Mouse (Mus musculus) hindbrain, embryonic 10.5 days (tissue): Measurements from ENCODE around the gene Nr1d1. TPM values are rescaled to one million over a fixed set of nuclear protein-coding genes. Genes with fewer than 3 reads are reported as not detected.

ENCODE experiments used
- DNase-seq: peaks from one replicate; pipeline ENCODE4 v3.0.0-alpha.2; 2017; ENCODE audit warnings: low spot score
- H3K27ac ChIP-seq: fragments of 300-500 bp; sonication (generic); 2 replicates; pipeline ENCODE4 v1.5.1; 2016; ENCODE audit warnings: mild to moderate bottlenecking, moderate library complexity
- H3K27me3 ChIP-seq: fragments of 300-500 bp; sonication (generic); 2 replicates; pipeline ENCODE4 v1.6.1; 2016; ENCODE audit warnings: mild to moderate bottlenecking; ENCODE audit not compliant: poor library complexity, insufficient read depth, severe bottlenecking
- H3K36me3 ChIP-seq: fragments of 300-500 bp; sonication (generic); 2 replicates; pipeline ENCODE4 v1.6.1; 2016; ENCODE audit warnings: mild to moderate bottlenecking, moderate library complexity
- H3K4me1 ChIP-seq: fragments of 300-500 bp; sonication (generic); replicated peaks from 2 replicates; pipeline ENCODE4 v1.6.1; 2016; ENCODE audit warnings: mild to moderate bottlenecking
- H3K4me3 ChIP-seq: fragments of 300-500 bp; sonication (generic); 2 replicates; pipeline ENCODE4 v1.5.1; 2016; ENCODE audit warnings: mild to moderate bottlenecking, moderate library complexity
- H3K9me3 ChIP-seq: fragments of 300-500 bp; sonication (generic); 2 replicates; pipeline ENCODE4 v1.6.1; 2016; ENCODE audit warnings: mild to moderate bottlenecking, moderate library complexity
- WGBS: fragments of 180-500 bp; shearing (Covaris S2); methylation state at CpG from one replicate; pipeline ENCODE4 v1.1.7; 2016; 5-methylcytosine and 5-hydroxymethylcytosine counted together
- polyA plus RNA-seq: library from polyadenylated mRNA; unstranded; fragments of >200 nt; fragmentation: Nextera tagmentation; extraction: Ambion mirVana; gene quantifications from 2 replicates; pipeline ENCODE4 v1.2.1, GENCODE M21; 2016

Nr1d1 gene
- polyA plus RNA-seq, 1 experiment from 2014 or later = 1.5 TPM

- DNase-seq = no peak
- Histone ChIP-seq H3K27me3 (no peaks in the 10 kb centered on the region), H3K4me3 (no peak overlapping the region), H3K36me3 (peaks cover 22% of the 10 kb centered on the region), H3K9me3 (peaks cover 9% of the 10 kb centered on the region), H3K4me1 (peaks cover 14% of the 10 kb centered on the region), H3K27ac (no peak overlapping the region)
- 72% methylated on average over 4 of the region's 4 CpGs for WGBS
Observed at GRCm38 (mm10) chr11:98730727-98731126, 44.4 kb downstream of the Nr1d1 start.

- Histone ChIP-seq H3K36me3 (peaks cover 37% of the 10 kb centered on the region), H3K27ac (peak within 1 kb of the TSS; percentile 87)
- WGBS = under 1% methylated on average over 16 of the region's 16 CpGs
Observed at GRCm38 (mm10) chr11:98729119-98729588, 46.0 kb downstream of the Nr1d1 start, which contains the start of gene Med24. Med24 (minus strand) TSS chr11:98729435.

DNA sequence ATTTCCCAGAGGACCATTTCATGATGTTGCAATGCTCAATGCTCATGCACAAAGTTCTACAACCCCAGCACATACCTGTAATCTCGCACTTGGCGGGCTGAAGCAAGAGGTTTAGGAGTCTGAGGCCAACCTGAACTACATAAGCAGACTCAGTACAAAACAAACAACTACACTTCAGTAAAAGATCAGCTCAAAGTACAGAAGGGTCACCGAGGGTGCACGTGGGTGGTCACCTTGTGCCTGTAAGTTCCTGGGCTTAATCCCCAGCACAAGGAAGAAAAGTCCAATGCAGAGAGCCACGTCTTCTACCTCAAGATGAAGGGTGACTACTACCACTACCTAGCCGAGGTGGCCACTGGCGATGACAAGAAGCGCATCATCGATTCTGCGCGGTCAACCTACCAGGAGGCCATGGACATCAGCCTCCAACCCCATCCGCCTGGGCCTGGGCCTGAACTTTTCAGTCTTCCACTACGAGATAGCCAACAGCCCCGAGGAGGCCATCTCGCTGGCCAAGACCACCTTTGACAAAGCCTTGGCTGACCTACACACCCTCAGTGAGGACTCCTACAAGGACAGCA lies 49.1 kb downstream of the Nr1d1 start:
- DNase-seq = no peak
- Histone ChIP-seq H3K36me3 (peaks cover 59% of the 10 kb centered on the region), H3K9me3 (no peaks in the 10 kb centered on the region), H3K27ac (no peak overlapping the region), H3K27me3 (no peaks in the 10 kb centered on the region), H3K4me3 (no peak overlapping the region), H3K4me1 (peaks cover 21% of the 10 kb centered on the region)
- WGBS = 94% methylated on average over 15 of the region's 15 CpGs

More at GRCm38 (mm10) chr11:98729119-98729588, 46.0 kb downstream of the Nr1d1 start, which contains the start of gene Med24:
- Histone ChIP-seq H3K9me3 (peaks cover 2% of the 10 kb centered on the region), H3K27me3 (no peaks in the 10 kb centered on the region), H3K4me3 (peak within 1 kb of the TSS; percentile 73), H3K4me1 (peaks cover 14% of the 10 kb centered on the region)
- peak; percentile 87 for DNase-seq

GRCm38 (mm10) chr11:98723098-98723497 lies 52.0 kb downstream of the Nr1d1 start:
- Histone ChIP-seq H3K36me3 (peaks cover 80% of the 10 kb centered on the region), H3K9me3 (no peaks in the 10 kb centered on the region), H3K27ac (no peak overlapping the region), H3K4me3 (no peak overlapping the region), H3K4me1 (peaks cover 15% of the 10 kb centered on the region), H3K27me3 (no peaks in the 10 kb centered on the region)
- WGBS = 87% methylated on average over 7 of the region's 7 CpGs
- DNase-seq = no peak

- peaks cover 18% of the 10 kb centered on the region for H3K4me1 ChIP-seq
- 0 out of 2 replicates have a peak overlapping the region, but pooled peaks have one; percentile 8 for H3K27ac ChIP-seq
- DNase-seq = no peak
- H3K4me3 ChIP-seq = no peak overlapping the region
- H3K9me3 ChIP-seq = no peaks in the 10 kb centered on the region
- H3K27me3 ChIP-seq = no peaks in the 10 kb centered on the region
- WGBS = 73% methylated on average over 24 of the region's 24 CpGs
- peaks cover 81% of the 10 kb centered on the region for H3K36me3 ChIP-seq
Observed at GRCm38 (mm10) chr11:98721458-98722226, 53.5 kb downstream of the Nr1d1 start.

DNA sequence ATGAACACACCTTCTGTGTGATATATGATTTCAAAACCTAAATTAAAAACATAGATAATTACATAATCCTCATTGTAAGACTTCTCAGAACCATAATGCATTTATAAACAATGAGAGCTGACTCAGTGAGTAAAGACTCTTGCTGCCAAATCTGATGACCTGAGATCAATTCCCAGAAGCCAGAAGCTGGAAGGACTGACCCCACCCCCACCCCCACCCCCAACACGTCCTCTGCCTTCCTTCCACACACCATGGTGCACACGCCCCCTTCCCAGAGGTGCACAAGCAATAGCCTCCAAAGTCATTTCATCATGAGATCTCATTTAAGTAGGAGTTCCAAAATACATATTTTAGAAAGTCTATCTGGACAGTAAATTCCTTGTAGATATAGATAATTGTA lies 54.4 kb downstream of the Nr1d1 start:
- WGBS = 75% methylated on average over 2 of the region's 2 CpGs
- Histone ChIP-seq H3K36me3 (peaks cover 81% of the 10 kb centered on the region), H3K27me3 (no peaks in the 10 kb centered on the region), H3K9me3 (no peaks in the 10 kb centered on the region), H3K27ac (no peak overlapping the region), H3K4me1 (peaks cover 18% of the 10 kb centered on the region), H3K4me3 (no peak overlapping the region)
- no peak for DNase-seq

Other genes starting within 250 kb of the Nr1d1 start
- gene Ikzf3, start 229.3 kb downstream of the Nr1d1 start, polyA plus RNA-seq = 0.07 and 0.11 TPM in 2 replicates
- gene Zpbp2, start 224.2 kb downstream of the Nr1d1 start, polyA plus RNA-seq = 0.14 and 0.37 TPM in 2 replicates
- gene Ormdl3, start 188.0 kb downstream of the Nr1d1 start, polyA plus RNA-seq = 59.4 and 66.2 TPM in 2 replicates
- not detected in 2 replicates for gene Lrrc3c, start 177.0 kb downstream of the Nr1d1 start, polyA plus RNA-seq
- gene Gm12355, start 149.7 kb downstream of the Nr1d1 start, polyA plus RNA-seq = 1.3 and 1.4 TPM in 2 replicates
- gene Gsdma3, start 149.0 kb downstream of the Nr1d1 start, polyA plus RNA-seq = not detected in 2 replicates
- not detected in 2 replicates for gene Gsdma2, start 128.6 kb downstream of the Nr1d1 start, polyA plus RNA-seq
- gene Gsdma, start 111.0 kb downstream of the Nr1d1 start, polyA plus RNA-seq = 0.09 TPM in 1 of 2 replicates, not detected in the other
- gene Psmd3, start 92.8 kb downstream of the Nr1d1 start, polyA plus RNA-seq = 251 and 281 TPM in 2 replicates
- not detected in 2 replicates for gene Csf3, start 74.1 kb downstream of the Nr1d1 start, polyA plus RNA-seq
- 76.9 and 83.6 TPM in 2 replicates for gene Med24, start 45.9 kb downstream of the Nr1d1 start, polyA plus RNA-seq
- gene Thra, start 34.7 kb downstream of the Nr1d1 start, polyA plus RNA-seq = 12.8 and 22.2 TPM in 2 replicates
- gene Msl1, start 20.2 kb upstream of the Nr1d1 start, polyA plus RNA-seq = 24.4 and 25.2 TPM in 2 replicates
- 49.5 and 55.9 TPM in 2 replicates for gene Casc3, start 29.6 kb upstream of the Nr1d1 start, polyA plus RNA-seq
- gene Rapgefl1, start 61.5 kb upstream of the Nr1d1 start, polyA plus RNA-seq = 1.1 and 2.2 TPM in 2 replicates
- 4.6 and 4.7 TPM in 2 replicates for gene Wipf2, start 88.3 kb upstream of the Nr1d1 start, polyA plus RNA-seq
- 45.3 and 63.7 TPM in 2 replicates for gene Cdc6, start 132.5 kb upstream of the Nr1d1 start, polyA plus RNA-seq
- 28.4 and 53.7 TPM in 2 replicates for gene Rara, start 152.5 kb upstream of the Nr1d1 start, polyA plus RNA-seq
- 0.44 TPM in 1 of 2 replicates, not detected in the other for gene Gjd3, start 207.7 kb upstream of the Nr1d1 start, polyA plus RNA-seq
- gene Top2a, start 248.9 kb upstream of the Nr1d1 start, polyA plus RNA-seq = 225 and 320 TPM in 2 replicates